Mouse (Mus musculus) testis, postnatal 10 days (tissue): ENCODE measurements around the gene Pold2.

ENCODE experiments used
- DNase-seq: peaks from one replicate; pipeline ENCODE4 v3.0.0; 2021; ENCODE audit warnings: low spot score

The Pold2 gene

GRCm38 (mm10) chr11:5877921-5878526 lies at the start of gene Pold2:
TSS of gene Pold2 (minus strand) at chr11:5878292.
- peak; percentile 97 for DNase-seq

- DNase-seq: no peak
Observed at GRCm38 (mm10) chr11:5926696-5927220, 48.7 kb upstream of the Pold2 start.

DNA sequence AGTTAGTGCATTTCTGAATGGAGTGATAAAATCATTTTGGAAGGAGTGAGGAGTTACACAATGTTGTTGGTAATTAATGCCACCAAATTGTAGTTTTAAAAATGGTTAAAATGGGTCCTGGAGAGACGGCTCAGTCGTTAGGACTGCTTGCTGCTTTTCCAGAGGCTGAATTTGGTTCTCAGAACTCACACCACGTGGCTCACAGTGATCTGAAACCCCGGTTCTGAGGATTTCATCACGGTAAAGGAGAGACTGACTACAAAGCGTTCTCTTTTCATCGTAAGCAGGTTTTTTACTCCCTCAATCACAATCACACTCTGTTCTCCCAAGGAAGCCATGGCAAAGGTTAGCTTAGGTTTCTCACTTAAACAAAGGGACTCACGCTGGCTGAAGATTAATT lies 46.6 kb upstream of the Pold2 start:
- DNase-seq: no peak

DNA sequence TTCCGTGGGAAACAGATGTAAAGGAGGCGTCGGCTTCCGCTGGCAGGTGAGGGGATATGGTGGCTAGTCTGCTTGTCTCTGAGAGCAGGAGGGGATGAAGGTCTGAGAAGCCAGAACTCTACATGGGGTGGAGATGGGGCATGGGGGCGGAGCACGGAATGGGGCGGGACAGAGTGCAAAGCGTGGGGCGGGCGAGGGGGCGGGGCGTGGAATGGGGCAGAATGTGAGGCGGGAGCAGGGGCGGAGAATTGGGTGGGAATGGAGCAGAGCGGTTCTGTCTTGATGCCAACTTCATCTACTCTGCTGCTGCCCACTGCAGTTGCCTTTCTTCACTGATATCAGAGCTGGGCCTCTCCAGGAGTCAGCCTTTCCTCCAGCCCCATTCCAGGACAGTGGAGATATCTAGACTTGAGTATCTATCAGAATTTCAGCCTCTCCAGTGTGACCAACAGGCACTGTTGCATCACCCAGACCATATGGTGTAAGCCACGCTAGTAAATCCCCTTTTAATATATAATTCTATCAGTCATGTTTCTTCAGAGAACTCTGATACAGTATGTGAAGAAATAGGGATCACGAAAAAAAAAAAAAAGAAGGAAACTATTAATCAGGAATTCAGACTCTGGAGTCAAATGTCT lies 42.4 kb upstream of the Pold2 start:
- no peak for DNase-seq

- DNase-seq: no peak
Observed at GRCm38 (mm10) chr11:5919606-5920005, 41.5 kb upstream of the Pold2 start.

- DNase-seq: peak; percentile 25
Observed at GRCm38 (mm10) chr11:5918111-5918510, 40.0 kb upstream of the Pold2 start.

DNA sequence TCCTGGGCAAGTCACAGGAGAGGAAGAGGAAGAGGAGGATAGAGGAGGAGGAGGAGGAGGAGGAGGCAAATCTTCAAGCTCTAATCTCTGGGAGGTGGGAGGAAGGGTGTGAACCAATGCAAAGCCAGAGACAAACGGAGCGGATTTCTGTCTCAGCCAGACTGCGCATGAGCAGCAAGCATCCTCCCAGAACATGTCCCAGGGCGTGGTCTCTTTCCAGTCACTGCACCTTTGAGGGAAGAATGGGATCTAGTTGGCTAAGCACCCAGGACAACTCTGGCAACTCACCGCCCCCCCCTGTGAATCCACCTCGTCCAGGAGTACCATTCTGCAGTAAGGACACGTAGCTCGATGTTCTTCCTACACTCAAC lies 38.1 kb upstream of the Pold2 start:
- peak; percentile 39 for DNase-seq

GRCm38 (mm10) chr11:5915429-5916177 lies 37.5 kb upstream of the Pold2 start:
- peak; percentile 32 for DNase-seq

DNA sequence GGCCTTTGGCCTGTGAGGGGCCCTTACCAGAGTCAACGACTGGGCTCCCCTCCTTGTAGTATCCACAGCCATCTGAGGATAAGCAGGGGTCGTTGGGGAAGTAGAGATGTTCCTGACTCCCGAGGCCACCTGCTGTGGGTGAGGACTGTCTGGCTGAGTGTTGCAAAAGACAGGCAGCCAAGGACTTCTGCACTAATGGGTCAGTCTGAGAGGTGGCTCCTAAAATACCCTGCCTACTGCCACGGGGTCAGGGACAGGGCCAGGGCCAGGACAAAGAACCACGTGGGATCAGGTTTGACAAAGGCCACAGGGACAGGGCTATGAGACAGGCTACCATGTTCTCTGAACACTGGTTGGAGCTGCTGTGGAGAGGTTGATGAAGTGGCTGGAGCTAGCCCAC lies 36.8 kb upstream of the Pold2 start:
- DNase-seq: peak; percentile 31

GRCm38 (mm10) chr11:5913936-5914335 lies 35.8 kb upstream of the Pold2 start:
- peak; percentile 22 for DNase-seq

- peak; percentile 54 for DNase-seq
Observed at GRCm38 (mm10) chr11:5913256-5913655, 35.2 kb upstream of the Pold2 start.

GRCm38 (mm10) chr11:5912635-5913034 lies 34.5 kb upstream of the Pold2 start:
- peak; percentile 74 for DNase-seq

DNA sequence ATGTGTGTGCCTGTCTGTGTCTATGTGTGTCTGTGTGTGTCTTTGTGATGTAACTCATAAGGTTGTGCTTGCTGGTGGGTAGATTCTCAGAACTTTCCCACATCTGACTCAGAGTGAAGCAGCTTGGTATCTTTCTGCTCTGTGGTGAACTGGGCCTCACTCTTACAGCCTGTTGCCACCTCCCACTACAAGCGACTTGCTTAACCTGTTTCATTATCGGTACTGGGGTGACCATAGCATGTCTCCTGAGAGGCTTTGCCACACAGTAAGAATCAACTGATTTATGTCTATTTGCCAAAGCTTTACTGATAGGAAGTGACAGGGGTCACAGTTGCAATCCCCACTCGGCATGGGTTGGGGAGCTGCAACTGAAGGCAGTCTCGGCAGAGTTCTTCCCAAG lies 30.6 kb upstream of the Pold2 start:
- DNase-seq: no peak

DNA sequence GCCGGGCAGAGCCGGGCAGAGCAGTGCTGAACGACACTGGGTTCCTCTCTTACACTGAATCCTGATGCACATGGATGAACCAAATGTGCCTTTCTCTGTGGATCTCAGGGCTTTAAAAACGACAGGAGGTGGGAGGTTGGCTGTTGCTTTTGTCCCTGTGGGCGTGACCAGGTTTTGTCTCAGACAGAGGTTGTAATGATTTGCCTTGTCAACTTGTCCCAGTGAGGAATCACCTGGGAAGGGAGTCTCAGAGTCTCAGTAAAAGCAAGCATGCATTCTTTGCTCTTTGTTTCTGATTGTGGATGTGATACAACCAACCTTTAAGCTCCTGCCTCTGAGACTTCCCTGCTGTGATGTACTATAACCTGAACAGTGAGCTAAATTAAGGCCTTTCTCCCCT lies 29.0 kb upstream of the Pold2 start:
- no peak for DNase-seq

GRCm38 (mm10) chr11:5905778-5906518 lies 27.9 kb upstream of the Pold2 start:
- DNase-seq: no peak

- DNase-seq: no peak
Observed at GRCm38 (mm10) chr11:5904871-5905270, 26.8 kb upstream of the Pold2 start.

GRCm38 (mm10) chr11:5904357-5904756 lies 26.3 kb upstream of the Pold2 start:
- no peak for DNase-seq

GRCm38 (mm10) chr11:5903844-5904243 lies 25.8 kb upstream of the Pold2 start:
- no peak for DNase-seq

GRCm38 (mm10) chr11:5902390-5902789 lies 24.3 kb upstream of the Pold2 start:
- DNase-seq: no peak

DNA sequence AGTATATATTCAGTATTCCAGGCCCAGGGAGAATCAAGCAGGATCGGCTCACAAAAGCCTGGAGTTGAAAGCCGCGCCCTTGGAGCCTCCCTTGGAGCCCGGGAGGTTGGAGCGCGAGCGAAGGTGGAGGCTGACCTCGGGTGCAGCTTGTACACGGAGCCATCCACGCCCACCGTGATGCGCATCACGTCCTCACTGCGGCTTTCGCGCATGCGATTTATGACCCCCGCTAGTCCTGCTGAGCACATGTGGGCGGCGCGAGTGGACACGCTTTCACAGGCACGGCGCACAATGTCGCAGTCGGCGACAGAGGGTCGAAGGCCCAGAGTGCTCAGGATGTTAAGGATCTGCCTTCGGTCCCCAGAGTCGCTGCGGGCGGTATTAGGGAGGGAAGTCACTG lies 23.9 kb upstream of the Pold2 start:
- peak; percentile 69 for DNase-seq

DNA sequence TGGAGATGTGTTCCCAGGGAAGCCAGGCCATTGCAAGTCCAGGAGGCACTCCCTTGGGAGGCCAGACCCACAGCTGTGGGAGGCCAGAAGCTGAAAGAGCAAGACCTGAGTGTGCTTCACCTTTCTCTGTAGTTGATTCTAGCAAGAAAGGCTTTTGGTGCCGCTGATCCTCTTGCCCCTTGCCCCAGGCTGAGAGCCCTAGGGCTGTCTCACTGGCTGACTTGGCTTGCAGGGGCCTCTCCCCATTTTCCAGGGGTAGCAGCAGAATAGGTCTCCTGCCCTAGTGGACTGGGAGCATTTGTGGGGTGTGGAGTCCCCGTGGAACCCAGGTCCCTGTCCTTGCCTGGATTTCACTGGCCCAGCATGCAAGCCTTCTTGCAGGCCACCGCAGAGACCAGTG lies 23.2 kb upstream of the Pold2 start:
- no peak for DNase-seq

DNA sequence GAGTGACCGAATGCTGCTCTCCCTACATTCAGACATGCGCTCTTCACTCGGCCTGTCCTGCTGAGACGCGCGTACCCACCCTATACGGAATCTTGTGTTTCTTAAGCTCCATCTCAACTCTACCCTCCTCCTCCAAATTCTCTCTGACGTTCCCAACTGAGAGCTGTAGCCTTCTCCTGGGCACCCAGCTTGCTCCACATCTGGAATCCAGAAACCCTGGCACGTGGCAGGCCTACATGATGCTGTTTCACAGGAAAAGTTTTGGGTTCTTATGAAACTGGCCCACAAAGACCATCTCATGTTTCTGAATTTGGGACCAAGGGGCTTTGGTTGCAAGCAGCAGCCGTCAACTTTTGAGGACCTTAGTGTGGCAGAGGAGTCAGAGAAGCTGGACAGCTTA lies 21.2 kb upstream of the Pold2 start:
- DNase-seq: no peak
